Mouse (Mus musculus): Measurements from ENCODE around the gene Gtf3c4.

- no peak for TF ChIP-seq CTCF (IDR thresholded peaks at IDR 0.05; ENCODE audit: borderline replicate concordance, extremely low read depth, insufficient read depth, insufficient read length)
- TF ChIP-seq POLR2A (IDR thresholded peaks at IDR 0.05; ENCODE audit: borderline replicate concordance, extremely low read depth, insufficient read depth, insufficient read length, poor library complexity, severe bottlenecking) = no peak
Measured at GRCm38 (mm10) chr2:28796298-28796697, 43.9 kb downstream of the Gtf3c4 start.

Data from brain, embryonic 14.5 days (tissue).